Mouse (Mus musculus): ENCODE results near the gene Csrp1. TPM values are rescaled to one million over a fixed set of nuclear protein-coding genes. Genes with fewer than 3 reads are reported as not detected.
A peak's percentile ranks its signal among the peaks of the same experiment; 100 is the strongest.

Csrp1 gene
- total and polyA plus RNA-seq, 2 experiments from 2014 or later, result 21.6 to 64.3 TPM

DNA sequence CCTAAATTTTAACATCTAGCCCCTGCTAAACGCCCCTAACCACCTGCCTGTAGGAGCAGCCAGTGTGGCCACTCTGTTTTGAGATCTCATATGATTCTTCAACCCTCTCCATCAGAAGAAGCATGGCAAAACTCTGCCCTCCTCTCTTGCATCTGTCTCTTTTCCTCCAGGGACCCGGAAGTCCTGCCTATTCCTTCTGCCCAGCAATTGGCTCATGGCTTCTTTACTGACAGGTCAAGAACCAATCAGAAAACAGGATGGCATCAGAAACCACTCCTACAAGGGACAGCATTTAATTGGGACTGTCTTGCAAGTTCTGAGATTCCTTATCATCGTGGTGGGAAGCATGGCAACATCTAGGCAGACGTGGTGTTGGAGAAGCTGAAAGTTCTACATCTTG lies 11.5 kb upstream of the Csrp1 start:
- TF ChIP-seq CTCF (IDR thresholded peaks at IDR 0.05), result no peak
- DNase-seq (ENCODE audit: low spot score), result peak; percentile 35
- no peak for ATAC-seq (ENCODE audit: low FRiP score)
- 45% methylated on average over 4 of the region's 4 CpGs for WGBS
- H3K4me3 ChIP-seq (ENCODE audit: low read depth, low read length), result no peak overlapping the region
- no peaks in the 10 kb centered on the region for H3K4me1 ChIP-seq (ENCODE audit: insufficient read depth, low read length)
- no peaks in the 10 kb centered on the region for H3K27me3 ChIP-seq (ENCODE audit: insufficient read depth, low read length)
- no peaks in the 10 kb centered on the region for H3K36me3 ChIP-seq (ENCODE audit: insufficient read depth, low read length)
- H3K4me2 ChIP-seq (ENCODE audit: low read depth, low read length, poor library complexity, severe bottlenecking), result no peak overlapping the region
- no peak overlapping the region for H3K9ac ChIP-seq (replicated peaks; ENCODE audit: low read length, poor library complexity, severe bottlenecking)
- H3K9me3 ChIP-seq (ENCODE audit: low read length), result no peaks in the 10 kb centered on the region
- no peak overlapping the region for H3K27ac ChIP-seq (ENCODE audit: low read depth, low read length)

DNA sequence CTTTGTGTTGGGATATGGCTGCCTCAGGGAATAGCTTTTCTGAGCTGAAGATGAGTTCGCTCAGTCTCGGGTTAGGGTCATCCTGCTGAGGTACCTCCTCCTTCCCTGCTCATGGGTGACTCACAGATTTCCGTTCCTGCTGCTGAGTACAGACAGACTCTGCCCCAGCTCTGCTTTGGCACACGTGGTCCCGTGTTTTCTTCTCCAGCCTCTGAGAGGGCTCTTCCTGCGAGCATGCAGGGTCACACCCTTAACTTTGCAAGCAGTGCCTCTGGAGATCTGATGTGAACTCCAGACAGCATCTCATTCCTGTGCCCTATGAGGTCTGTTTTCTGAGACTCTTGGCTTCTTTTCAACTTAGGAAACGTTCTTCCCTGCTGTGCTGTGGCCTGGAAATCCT lies 8.7 kb upstream of the Csrp1 start:
- H3K4me3 ChIP-seq (ENCODE audit: low read depth, low read length), result no peak overlapping the region
- H3K27me3 ChIP-seq (ENCODE audit: insufficient read depth, low read length), result no peaks in the 10 kb centered on the region
- no peaks in the 10 kb centered on the region for H3K9me3 ChIP-seq (ENCODE audit: low read length)
- TF ChIP-seq CTCF (IDR thresholded peaks at IDR 0.05), result no peak
- H3K4me1 ChIP-seq (ENCODE audit: insufficient read depth, low read length), result no peaks in the 10 kb centered on the region
- H3K27ac ChIP-seq (ENCODE audit: low read depth, low read length), result no peak overlapping the region
- ATAC-seq (ENCODE audit: low FRiP score), result no peak
- WGBS, result 66% methylated on average over 7 of the region's 7 CpGs
- no peaks in the 10 kb centered on the region for H3K36me3 ChIP-seq (ENCODE audit: insufficient read depth, low read length)
- no peak for DNase-seq (ENCODE audit: low spot score)
- H3K4me2 ChIP-seq (ENCODE audit: low read depth, low read length, poor library complexity, severe bottlenecking), result no peak overlapping the region
- H3K9ac ChIP-seq (replicated peaks; ENCODE audit: low read length, poor library complexity, severe bottlenecking), result no peak overlapping the region

DNA sequence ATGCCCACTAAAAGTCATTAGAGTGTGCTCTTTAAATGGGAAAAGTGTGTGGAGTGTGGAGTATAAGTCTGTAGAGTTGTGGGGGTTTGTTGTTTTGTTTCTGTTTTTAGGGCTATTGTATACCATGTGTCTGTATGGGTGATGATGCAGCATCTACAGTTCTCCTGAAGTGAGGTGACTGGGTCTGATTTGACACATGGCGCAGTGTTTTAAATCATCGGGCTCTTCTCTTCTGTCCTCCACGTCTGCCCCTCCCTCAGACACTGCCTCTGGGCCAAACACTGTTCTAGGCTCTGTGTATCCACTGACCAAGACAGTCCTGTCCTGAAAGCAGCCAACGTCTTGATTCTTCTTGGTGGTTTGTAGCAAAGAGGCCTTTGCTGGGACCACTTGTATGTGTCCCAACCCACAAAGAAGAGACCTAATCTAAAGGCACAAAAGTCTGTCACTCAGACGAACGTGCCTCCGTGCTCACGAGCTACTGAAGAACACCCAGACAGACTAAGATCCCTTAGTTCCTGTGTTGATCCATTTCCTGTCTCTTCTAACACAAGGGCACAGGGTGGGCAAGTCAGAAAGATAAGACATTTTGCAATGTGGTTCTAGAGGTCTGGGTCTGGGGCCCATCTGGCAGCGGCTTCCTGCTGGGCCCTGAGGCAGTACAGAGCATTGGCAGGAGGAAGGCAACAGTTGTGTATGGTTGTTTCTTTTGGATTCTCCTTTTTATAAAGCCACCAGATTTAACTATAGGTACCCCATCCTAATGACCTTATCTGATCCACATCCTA lies 5.6 kb upstream of the Csrp1 start:
- Histone ChIP-seq H3K9me3 (ENCODE audit: low read length) (no peaks in the 10 kb centered on the region), H3K27me3 (ENCODE audit: insufficient read depth, low read length) (no peaks in the 10 kb centered on the region), H3K36me3 (ENCODE audit: insufficient read depth, low read length) (no peaks in the 10 kb centered on the region), H3K27ac (ENCODE audit: low read depth, low read length) (no peak overlapping the region), H3K4me1 (ENCODE audit: insufficient read depth, low read length) (no peaks in the 10 kb centered on the region), H3K9ac (replicated peaks; ENCODE audit: low read length, poor library complexity, severe bottlenecking) (no peak overlapping the region), H3K4me2 (ENCODE audit: low read depth, low read length, poor library complexity, severe bottlenecking) (no peak overlapping the region), H3K4me3 (ENCODE audit: low read depth, low read length) (no peak overlapping the region)
- TF ChIP-seq CTCF (IDR thresholded peaks at IDR 0.05), result no peak
- DNase-seq (ENCODE audit: low spot score) (no peak), ATAC-seq (ENCODE audit: low FRiP score) (no peak)
- 85% methylated on average over 9 of the region's 9 CpGs for WGBS

DNA sequence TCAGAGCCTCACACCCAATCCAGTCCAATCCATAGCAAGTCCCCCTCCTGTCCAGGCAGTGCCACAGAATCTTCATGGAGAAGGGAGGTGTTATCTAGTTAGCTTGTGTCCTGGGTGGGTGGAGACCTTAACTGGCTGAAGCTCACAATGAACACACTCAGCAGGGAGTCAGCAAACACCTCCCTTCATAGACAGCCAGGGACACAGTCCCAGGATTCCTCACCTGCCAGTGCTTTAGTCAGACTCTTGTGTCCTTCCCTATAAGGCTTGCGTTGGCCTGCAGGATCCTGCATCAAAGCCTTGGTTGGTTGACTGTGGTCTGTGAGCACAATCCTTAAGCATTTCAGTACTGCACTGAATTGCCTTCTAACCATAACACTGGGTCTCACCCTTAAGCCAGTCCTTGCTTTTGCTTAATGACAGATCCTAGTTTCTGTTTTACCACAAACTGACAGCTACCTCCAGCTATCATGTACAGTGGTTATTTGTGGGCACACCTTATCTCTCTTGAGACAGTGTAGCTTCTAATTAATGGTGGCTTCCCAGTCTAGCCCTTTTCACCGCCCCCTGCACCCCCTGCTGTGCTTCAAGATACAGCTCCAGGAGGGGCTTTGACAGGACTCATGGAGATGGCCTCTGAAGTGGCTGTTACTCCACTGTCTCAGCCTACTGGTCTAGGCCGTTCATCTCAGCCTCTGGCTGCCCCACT lies 4.8 kb upstream of the Csrp1 start:
- DNase-seq (ENCODE audit: low spot score), result no peak
- Histone ChIP-seq H3K4me3 (ENCODE audit: low read depth, low read length) (no peak overlapping the region), H3K9me3 (ENCODE audit: low read length) (no peaks in the 10 kb centered on the region), H3K27me3 (ENCODE audit: insufficient read depth, low read length) (no peaks in the 10 kb centered on the region), H3K27ac (ENCODE audit: low read depth, low read length) (no peak overlapping the region), H3K9ac (replicated peaks; ENCODE audit: low read length, poor library complexity, severe bottlenecking) (no peak overlapping the region), H3K4me1 (ENCODE audit: insufficient read depth, low read length) (no peaks in the 10 kb centered on the region), H3K4me2 (ENCODE audit: low read depth, low read length, poor library complexity, severe bottlenecking) (no peak overlapping the region), H3K36me3 (ENCODE audit: insufficient read depth, low read length) (no peaks in the 10 kb centered on the region)
- 69% methylated on average over 3 of the region's 3 CpGs for WGBS
- TF ChIP-seq CTCF (IDR thresholded peaks at IDR 0.05), result no peak
- no peak for ATAC-seq (ENCODE audit: low FRiP score)

DNA sequence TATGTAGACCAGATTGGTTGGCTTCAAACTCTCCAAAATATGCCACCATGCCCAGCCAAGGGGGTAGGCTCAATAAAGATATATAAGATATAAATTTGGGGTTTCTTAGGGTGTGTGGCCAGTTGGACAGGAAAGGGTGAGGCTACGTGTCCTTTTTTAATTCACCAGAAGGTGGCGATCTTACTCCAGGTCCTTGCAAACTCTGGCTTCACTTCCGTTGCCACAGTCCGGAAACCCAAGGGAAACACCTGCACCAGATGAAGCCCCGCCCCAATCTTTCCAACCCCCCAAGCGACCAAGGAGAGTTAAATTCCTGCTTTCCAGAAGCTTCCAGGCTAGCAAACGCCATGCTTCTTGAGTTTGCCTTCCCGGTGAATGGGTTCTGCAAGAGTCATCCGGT lies 375 bp upstream of the Csrp1 start:
- Histone ChIP-seq H3K4me3 (ENCODE audit: low read depth, low read length) (no peak overlapping the region), H3K27me3 (ENCODE audit: insufficient read depth, low read length) (no peaks in the 10 kb centered on the region), H3K27ac (ENCODE audit: low read depth, low read length) (no peak overlapping the region), H3K4me1 (ENCODE audit: insufficient read depth, low read length) (no peaks in the 10 kb centered on the region), H3K36me3 (ENCODE audit: insufficient read depth, low read length) (no peaks in the 10 kb centered on the region), H3K9me3 (ENCODE audit: low read length) (no peaks in the 10 kb centered on the region), H3K9ac (replicated peaks; ENCODE audit: low read length, poor library complexity, severe bottlenecking) (no peak overlapping the region), H3K4me2 (ENCODE audit: low read depth, low read length, poor library complexity, severe bottlenecking) (no peak overlapping the region)
- DNase-seq (ENCODE audit: low spot score) (peak; percentile 72), ATAC-seq (ENCODE audit: low FRiP score) (no peak)
- TF ChIP-seq CTCF (IDR thresholded peaks at IDR 0.05), result peak; percentile 84
- 18% methylated on average over 9 of the region's 9 CpGs for WGBS

DNA sequence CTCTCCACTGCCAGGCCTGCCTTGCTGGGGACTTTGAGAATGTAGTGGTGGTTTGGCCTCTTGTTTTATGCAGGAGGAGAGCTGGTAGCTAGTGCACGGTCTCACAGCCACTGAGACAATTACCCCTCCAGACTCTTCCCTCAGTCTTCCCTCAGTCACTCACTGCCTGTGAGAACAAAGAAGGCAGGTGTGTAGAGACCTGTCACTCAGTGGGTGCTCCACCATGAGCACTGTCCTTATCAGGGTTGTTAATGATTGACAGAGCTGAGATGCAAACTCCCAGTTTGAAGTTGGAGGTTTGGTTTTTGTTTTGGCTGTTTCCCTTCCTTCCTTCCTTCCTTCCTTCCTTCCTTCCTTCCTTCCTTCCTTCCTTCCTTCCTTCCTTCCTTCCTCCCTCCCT lies 3.2 kb downstream of the Csrp1 start:
- no peak overlapping the region for H3K27ac ChIP-seq (ENCODE audit: low read depth, low read length)
- WGBS, result 50% methylated on average over 1 of the region's 1 CpGs
- TF ChIP-seq CTCF (IDR thresholded peaks at IDR 0.05), result no peak

More for the DNA sequence above, 3.2 kb downstream of the Csrp1 start:
- DNase-seq (ENCODE audit: low spot score), result no peak
- Histone ChIP-seq H3K9ac (replicated peaks; ENCODE audit: low read length, poor library complexity, severe bottlenecking) (no peak overlapping the region), H3K27me3 (ENCODE audit: insufficient read depth, low read length) (no peaks in the 10 kb centered on the region), H3K4me3 (ENCODE audit: low read depth, low read length) (no peak overlapping the region), H3K4me2 (ENCODE audit: low read depth, low read length, poor library complexity, severe bottlenecking) (no peak overlapping the region), H3K4me1 (ENCODE audit: insufficient read depth, low read length) (no peaks in the 10 kb centered on the region), H3K36me3 (ENCODE audit: insufficient read depth, low read length) (no peaks in the 10 kb centered on the region), H3K9me3 (ENCODE audit: low read length) (no peaks in the 10 kb centered on the region)
- no peak for ATAC-seq (ENCODE audit: low FRiP score)

All from midbrain, postnatal 0 days (tissue).